Mouse (Mus musculus) hindbrain, postnatal 0 days (tissue): ENCODE data around the gene Hsph1. TPM values are rescaled to one million over a fixed set of nuclear protein-coding genes. Genes with fewer than 3 reads are reported as not detected.

ENCODE experiments used
- ATAC-seq: fragments of 200-750 bp; cut with Nextera tagmentation; 2 replicates; pipeline ENCODE4 v1.8.0; 2017; ENCODE audit warnings: mild to moderate bottlenecking, moderate TSS enrichment, moderate library complexity
- DNase-seq: peaks from one replicate; pipeline ENCODE4 v3.0.0-alpha.2; 2015; ENCODE audit warnings: low spot score
- H3K27ac ChIP-seq: fragments of 300-500 bp; sonication (generic); 2 replicates; pipeline ENCODE4 v1.5.1; 2014; ENCODE audit warnings: mild to moderate bottlenecking
- H3K27me3 ChIP-seq: fragments of 300-500 bp; sonication (generic); 2 replicates; pipeline ENCODE4 v1.6.1; 2014; ENCODE audit warnings: low read length, mixed read lengths; ENCODE audit not compliant: insufficient read depth
- H3K36me3 ChIP-seq: fragments of 300-500 bp; sonication (generic); 2 replicates; pipeline ENCODE4 v1.6.1; 2014; ENCODE audit warnings: low read length, mixed read lengths; ENCODE audit not compliant: insufficient read depth
- H3K4me1 ChIP-seq: fragments of 300-500 bp; sonication (generic); 2 replicates; pipeline ENCODE4 v1.6.1; 2014; ENCODE audit warnings: antibody characterized with exemption, low read length, mixed read lengths; ENCODE audit not compliant: insufficient read depth
- H3K4me2 ChIP-seq: fragments of 300-500 bp; sonication (generic); 2 replicates; pipeline ENCODE4 v1.6.1; 2014; ENCODE audit warnings: low read depth, mild to moderate bottlenecking, low read length, moderate library complexity, mixed read lengths
- H3K4me3 ChIP-seq: fragments of 300-500 bp; sonication (generic); 2 replicates; pipeline ENCODE4 v1.5.1; 2014; ENCODE audit warnings: low read length
- H3K9ac ChIP-seq: fragments of 300-500 bp; sonication (generic); replicated peaks from 2 replicates; pipeline ENCODE4 v1.6.1; 2014; ENCODE audit warnings: mild to moderate bottlenecking, low read length, moderate library complexity, mixed read lengths
- H3K9me3 ChIP-seq: fragments of 300-500 bp; sonication (generic); 2 replicates; pipeline ENCODE4 v1.6.1; 2016; ENCODE audit warnings: low read length, mixed read lengths
- CTCF ChIP-seq: IDR thresholded peaks from 2 replicates; pipeline ENCODE4 v1.5.1; 2016; ENCODE audit warnings: antibody characterized with exemption, control low read depth, low read depth
- WGBS: fragments of 180-500 bp; shearing (Covaris S2); extraction: QIAGEN DNeasy Blood & Tissue Kit; methylation state at CpG from one replicate; pipeline ENCODE4 v1.1.7; 2014; 5-methylcytosine and 5-hydroxymethylcytosine counted together
- polyA plus RNA-seq: library from polyadenylated mRNA; unstranded; fragments of >200 nt; fragmentation: Nextera tagmentation; extraction: Ambion mirVana; gene quantifications from 2 replicates; pipeline ENCODE4 v1.2.1, GENCODE M21; 2015
- total RNA-seq: library from RNA; depleted of rRNA; stranded (reverse); fragments of >200 nt; gene quantifications from 2 replicates; pipeline ENCODE4 v1.2.3, GENCODE M21; 2014

Hsph1 gene
- total and polyA plus RNA-seq, 2 experiments from 2014 or later, result 18.9 to 60.8 TPM

DNA sequence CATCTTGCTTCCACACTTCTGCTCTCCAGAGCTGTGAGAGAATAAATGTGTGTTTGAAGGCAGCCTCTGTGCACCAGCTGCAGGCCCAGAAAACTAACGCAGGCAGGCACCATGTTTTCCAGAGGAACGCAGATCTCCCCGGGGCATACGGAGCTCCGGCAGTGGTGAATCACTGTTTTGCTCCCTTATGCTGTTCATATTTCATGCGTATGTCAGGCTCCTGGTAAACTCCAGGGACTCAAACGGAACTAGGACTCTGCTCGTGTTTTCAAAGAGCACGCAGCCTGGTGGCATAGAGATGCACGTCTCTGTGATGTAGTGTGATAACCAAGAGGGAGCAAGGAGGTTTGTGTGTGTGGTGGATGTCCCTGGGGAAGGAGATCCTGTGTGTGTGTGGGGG, 23.4 kb downstream of the Hsph1 start:
- WGBS, result 53% methylated on average over 10 of the region's 10 CpGs

DNA sequence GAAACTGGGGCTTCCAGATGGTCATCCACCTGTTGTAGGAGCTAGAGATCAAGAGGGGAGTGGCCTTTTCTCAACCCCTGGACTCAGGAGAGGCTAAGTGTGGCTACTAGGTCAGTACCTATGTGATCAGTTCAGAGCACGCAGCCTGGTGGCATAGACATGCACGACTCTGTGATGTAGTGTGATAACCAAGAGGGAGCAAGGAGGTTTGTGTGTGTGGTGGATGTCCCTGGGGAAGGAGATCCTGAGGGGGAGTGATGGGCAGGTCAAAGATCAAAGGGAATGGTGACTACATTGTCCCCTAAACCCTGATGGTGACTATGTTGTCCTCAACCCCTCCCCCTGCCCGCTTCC, 24.0 kb downstream of the Hsph1 start:
- Histone ChIP-seq H3K9me3 (no peaks in the 10 kb centered on the region), H3K4me2 (no peak overlapping the region), H3K4me1 (no peaks in the 10 kb centered on the region), H3K27me3 (no peaks in the 10 kb centered on the region), H3K9ac (no peak overlapping the region), H3K4me3 (no peak overlapping the region), H3K36me3 (peaks cover 16% of the 10 kb centered on the region; the same call in 1 of the 2 replicates), H3K27ac (peak overlapping the region; percentile 58; the same call in 1 of the 2 replicates)
- ATAC-seq, result peak; percentile 64
- no peak for DNase-seq
- no peak for TF ChIP-seq CTCF
- 81% methylated on average over 3 of the region's 3 CpGs for WGBS

More for the DNA sequence above, 23.4 kb downstream of the Hsph1 start:
- DNase-seq, result peak; percentile 44
- Histone ChIP-seq H3K4me1 (no peaks in the 10 kb centered on the region), H3K4me2 (no peak overlapping the region), H3K27me3 (no peaks in the 10 kb centered on the region), H3K27ac (0 out of 2 replicates have a peak overlapping the region, but pooled peaks have one; percentile 45), H3K4me3 (no peak overlapping the region), H3K36me3 (peaks cover 22% of the 10 kb centered on the region; the same call in 1 of the 2 replicates), H3K9ac (no peak overlapping the region), H3K9me3 (no peaks in the 10 kb centered on the region)
- 0 out of 2 replicates have a peak, but pooled peaks have one; percentile 9 for ATAC-seq
- 0 out of 2 replicates have a peak, but pooled peaks have one; percentile 13 for TF ChIP-seq CTCF

DNA sequence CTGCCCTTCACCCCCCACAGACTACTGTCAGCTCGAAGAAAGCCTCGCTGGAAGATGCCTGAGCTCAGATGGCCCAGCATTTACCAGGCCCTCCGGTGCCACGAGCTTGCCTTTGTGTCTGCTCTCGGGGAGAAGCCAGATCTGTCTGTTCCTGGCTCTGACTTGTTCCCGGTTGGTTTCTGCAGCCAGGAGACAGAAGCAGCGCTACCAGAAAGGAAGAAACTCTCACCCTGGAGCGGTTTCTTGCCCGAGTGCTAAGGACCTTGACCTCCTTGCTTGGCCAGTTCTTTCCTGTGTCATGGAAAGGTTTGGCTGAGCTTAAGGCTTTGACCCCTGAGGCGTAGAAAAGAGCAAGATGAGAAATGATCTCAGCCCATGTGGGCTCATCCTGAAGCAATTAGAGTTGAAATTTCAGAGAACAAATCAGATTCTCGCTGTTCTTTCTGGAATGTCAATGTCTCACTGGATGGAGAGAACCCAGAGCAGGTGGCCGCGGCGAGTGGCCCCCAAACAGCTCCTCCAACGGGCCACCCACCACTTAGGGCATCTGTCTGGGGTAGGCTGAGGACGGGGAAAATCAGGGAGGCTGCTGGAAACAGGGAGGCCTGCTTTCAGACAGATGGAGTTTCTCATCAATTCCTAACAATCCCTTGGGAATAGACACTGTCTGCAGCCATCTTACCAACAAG, 24.6 kb downstream of the Hsph1 start:
- Histone ChIP-seq H3K27ac (peak overlapping the region; percentile 58), H3K4me2 (no peak overlapping the region), H3K9ac (no peak overlapping the region), H3K27me3 (no peaks in the 10 kb centered on the region), H3K4me1 (no peaks in the 10 kb centered on the region), H3K9me3 (no peaks in the 10 kb centered on the region), H3K36me3 (0 out of 2 replicates have a peak, but pooled peaks cover 14% of the 10 kb centered on the region), H3K4me3 (no peak overlapping the region)
- ATAC-seq (peak; percentile 55), DNase-seq (peak; percentile 52)
- no peak for TF ChIP-seq CTCF
- 34% methylated on average over 16 of the region's 16 CpGs for WGBS

DNA sequence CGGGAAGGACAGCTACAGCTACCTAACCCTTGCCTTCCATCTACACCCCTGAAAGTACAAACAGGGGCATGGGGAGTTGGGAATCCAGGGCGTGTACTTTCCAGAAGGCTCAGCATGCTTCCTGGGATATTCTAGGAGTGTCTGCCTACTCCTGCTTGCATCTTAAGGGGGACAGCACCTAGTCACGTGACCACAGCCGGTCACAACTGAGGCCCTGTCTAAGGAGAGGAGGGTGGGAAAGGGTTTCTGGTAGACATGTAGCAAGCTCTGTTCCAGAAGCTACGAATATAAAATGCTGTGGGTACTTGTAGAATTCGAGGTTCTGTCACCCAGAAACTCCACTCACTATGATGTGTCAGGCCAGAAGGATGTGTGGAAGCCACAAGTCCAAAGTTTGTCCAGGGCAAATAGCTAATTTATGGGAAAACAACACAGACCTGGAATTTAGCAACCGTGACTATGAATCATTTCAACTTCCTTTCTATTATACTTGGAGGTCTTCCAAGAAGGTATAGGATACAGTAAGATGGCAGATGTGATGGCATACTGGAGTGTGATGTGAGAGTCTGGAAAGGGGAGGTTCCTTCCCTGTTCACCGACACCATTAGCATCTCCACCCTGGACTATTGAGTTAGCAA, 29.0 kb downstream of the Hsph1 start:
- Histone ChIP-seq H3K9ac (no peak overlapping the region), H3K4me2 (no peak overlapping the region), H3K9me3 (no peaks in the 10 kb centered on the region), H3K27ac (no peak overlapping the region), H3K36me3 (no peaks in the 10 kb centered on the region), H3K4me1 (no peaks in the 10 kb centered on the region), H3K4me3 (no peak overlapping the region), H3K27me3 (no peaks in the 10 kb centered on the region)
- TF ChIP-seq CTCF, result no peak
- DNase-seq (no peak), ATAC-seq (no peak)
- 85% methylated on average over 8 of the region's 8 CpGs for WGBS

DNA sequence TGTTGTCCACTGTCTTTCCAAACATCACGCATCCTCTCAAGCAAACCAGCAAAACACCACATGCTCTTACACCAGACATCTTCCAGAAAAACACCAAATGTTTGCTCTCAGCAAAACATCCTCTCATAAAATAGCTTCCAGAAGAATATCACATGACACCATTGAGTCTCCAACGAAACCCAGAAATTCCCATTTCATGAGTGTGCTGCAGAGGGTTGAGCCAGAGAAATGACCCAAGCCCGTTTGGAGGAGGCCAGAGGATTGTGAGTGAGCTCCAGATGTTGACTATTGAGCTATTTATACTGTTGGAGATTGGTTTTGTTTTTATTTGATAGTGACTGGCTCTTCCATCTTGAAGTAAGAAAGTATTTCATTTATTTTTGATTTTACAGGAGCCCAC, 32.9 kb downstream of the Hsph1 start:
- Histone ChIP-seq H3K27me3 (no peaks in the 10 kb centered on the region), H3K4me2 (no peak overlapping the region), H3K9me3 (no peaks in the 10 kb centered on the region), H3K9ac (no peak overlapping the region), H3K4me3 (no peak overlapping the region), H3K36me3 (no peaks in the 10 kb centered on the region), H3K27ac (no peak overlapping the region), H3K4me1 (no peaks in the 10 kb centered on the region)
- DNase-seq, result no peak
- 86% methylated on average over 3 of the region's 3 CpGs for WGBS
- no peak for ATAC-seq
- no peak for TF ChIP-seq CTCF

DNA sequence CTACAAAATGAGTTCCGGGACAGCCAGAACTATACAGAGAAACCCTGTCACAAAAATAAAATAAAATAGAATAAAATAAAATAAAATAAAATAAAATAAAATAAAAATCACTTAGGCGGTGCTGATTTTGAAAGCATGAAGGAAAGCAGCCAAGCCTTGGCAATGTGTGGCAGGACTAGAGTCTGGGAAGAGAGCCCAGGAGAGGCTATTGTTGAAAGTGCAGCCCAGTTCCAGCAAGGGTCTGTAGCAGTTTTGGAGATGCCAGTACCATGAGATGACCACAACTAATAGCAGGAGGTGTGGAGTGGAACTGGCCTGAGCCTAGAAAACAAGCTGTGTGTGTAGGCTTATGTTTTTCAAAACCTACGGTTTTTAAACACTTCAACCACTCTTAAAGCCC, 34.2 kb downstream of the Hsph1 start:
- peak; percentile 60 for DNase-seq
- TF ChIP-seq CTCF, result no peak

DNA sequence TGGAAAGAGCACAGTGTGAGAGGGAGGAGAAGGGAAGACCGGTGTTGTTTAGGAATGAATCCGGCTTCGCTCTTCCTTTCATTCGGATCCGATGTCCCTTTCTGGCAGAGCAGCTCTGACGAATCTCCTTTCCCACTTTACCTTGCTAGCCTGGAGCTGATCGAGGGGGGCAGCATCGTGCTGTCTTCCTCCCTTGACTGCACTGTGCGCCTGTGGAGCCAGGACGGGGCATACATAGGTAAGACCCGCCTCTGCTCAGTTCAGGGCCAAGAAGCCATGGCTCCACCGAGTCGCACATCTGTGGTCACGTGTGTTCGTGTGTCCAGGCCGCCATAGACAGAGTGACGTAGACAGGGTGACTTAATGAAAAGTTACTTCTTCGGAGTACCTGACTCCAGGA, 38.8 kb downstream of the Hsph1 start:
- DNase-seq (no peak), ATAC-seq (no peak)
- no peaks in the 10 kb centered on the region for H3K27me3 ChIP-seq
- H3K4me1 ChIP-seq, result no peaks in the 10 kb centered on the region
- H3K9me3 ChIP-seq, result no peaks in the 10 kb centered on the region
- no peak overlapping the region for H3K4me2 ChIP-seq
- H3K4me3 ChIP-seq, result no peak overlapping the region
- TF ChIP-seq CTCF, result 0 out of 2 replicates have a peak, but pooled peaks have one; percentile 3
- H3K9ac ChIP-seq, result no peak overlapping the region
- H3K36me3 ChIP-seq, result no peaks in the 10 kb centered on the region
- no peak overlapping the region for H3K27ac ChIP-seq
- WGBS, result 51% methylated on average over 18 of the region's 18 CpGs

More for the DNA sequence above, 34.2 kb downstream of the Hsph1 start:
- Histone ChIP-seq H3K27me3 (no peaks in the 10 kb centered on the region), H3K27ac (no peak overlapping the region), H3K36me3 (no peaks in the 10 kb centered on the region), H3K9ac (no peak overlapping the region), H3K9me3 (no peaks in the 10 kb centered on the region), H3K4me2 (no peak overlapping the region), H3K4me1 (no peaks in the 10 kb centered on the region), H3K4me3 (no peak overlapping the region)
- 82% methylated on average over 3 of the region's 3 CpGs for WGBS
- ATAC-seq, result no peak
